Mouse (Mus musculus): ENCODE measurements around the gene Marc2. TPM values are rescaled to one million over a fixed set of nuclear protein-coding genes. Genes with fewer than 3 reads are reported as not detected.
A peak's percentile ranks its signal among the peaks of the same experiment; 100 is the strongest.

Marc2 gene
- polyA plus RNA-seq, 1 experiment from 2014 or later, result 97.3 TPM

- peak; percentile 69 for ATAC-seq (ENCODE audit: low FRiP score, low read depth)
- 28% methylated on average over 18 of the region's 18 CpGs for WGBS
- Histone ChIP-seq H3K4me1 (no peaks in the 10 kb centered on the region), H3K9me3 (no peaks in the 10 kb centered on the region), H3K27me3 (no peaks in the 10 kb centered on the region), H3K4me3 (no peak overlapping the region), H3K9ac (replicated peaks) (no peak overlapping the region), H3K36me3 (no peaks in the 10 kb centered on the region), H3K4me2 (replicated peaks) (peak overlapping the region; percentile 25), H3K27ac (replicated peaks) (no peak overlapping the region)
Measured at GRCm38 (mm10) chr1:184771202-184771890, 74.9 kb downstream of the Marc2 start.

DNA sequence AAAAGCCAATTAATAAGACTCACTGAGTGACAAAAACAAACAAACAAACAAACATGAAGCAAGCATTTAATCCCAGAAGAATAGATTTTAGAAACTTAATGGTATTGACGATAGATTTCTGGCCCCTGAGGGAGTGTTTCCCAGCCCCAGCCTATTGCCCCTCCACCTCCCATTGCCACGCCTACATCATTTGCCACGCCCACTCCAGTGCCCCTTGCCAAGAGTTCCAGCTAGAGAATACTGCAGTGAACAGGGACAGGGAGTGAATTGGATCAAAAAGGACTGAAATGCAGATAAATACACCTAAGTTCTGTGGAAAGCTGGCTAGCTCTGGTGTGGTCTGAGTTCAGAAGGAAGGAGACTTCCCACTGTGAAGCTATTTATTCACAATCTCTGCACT is 82.4 kb downstream of the Marc2 start:
- 57% methylated on average over 3 of the region's 3 CpGs for WGBS
- ATAC-seq (ENCODE audit: low FRiP score, low read depth), result no peak
- Histone ChIP-seq H3K9me3 (no peaks in the 10 kb centered on the region), H3K4me1 (no peaks in the 10 kb centered on the region), H3K9ac (replicated peaks) (no peak overlapping the region), H3K4me2 (replicated peaks) (no peak overlapping the region), H3K27ac (replicated peaks) (no peak overlapping the region), H3K27me3 (no peaks in the 10 kb centered on the region), H3K36me3 (no peaks in the 10 kb centered on the region), H3K4me3 (no peak overlapping the region)

MicroRNAs within 50 kb of the gene (microRNA counts, 519-probe panel; counts per million panel counts)
- microRNA mmu-miR-1981, result not detected

Small RNA genes lying within 50 kb of the gene (microRNA-seq; reads per million reads assigned to microRNA genes)
- 131 reads per million, percentile 55 among the genes with 10 or more reads in this experiment for gene Mir1981

Other genes with a start within 250 kb of the Marc2 start
- gene Hlx, start 113.8 kb downstream of the Marc2 start, polyA plus RNA-seq (2016; fragmentation: Nextera tagmentation; extraction: Ambion mirVana), result 3.5 and 5.1 TPM in 2 replicates
- gene Marc1, start 35.1 kb downstream of the Marc2 start, polyA plus RNA-seq (2016; fragmentation: Nextera tagmentation; extraction: Ambion mirVana), result 0.14 and 0.18 TPM in 2 replicates
- gene C130074G19Rik, start 36.8 kb upstream of the Marc2 start, polyA plus RNA-seq (2016; fragmentation: Nextera tagmentation; extraction: Ambion mirVana), result 0.59 and 1.1 TPM in 2 replicates
- 7.4 and 7.9 TPM in 2 replicates for gene Mark1, start 153.1 kb upstream of the Marc2 start, polyA plus RNA-seq (2016; fragmentation: Nextera tagmentation; extraction: Ambion mirVana)